Mouse (Mus musculus) embryonic fibroblast, embryonic 13.5 days (primary cell): ENCODE results near the gene Itpka.

Experiments
- CTCF ChIP-seq: IDR thresholded peaks from 2 replicates; pipeline ENCODE4 v1.5.1; 2011; ENCODE audit warnings: mild to moderate bottlenecking, control low read depth, low read length, moderate library complexity, borderline replicate concordance; ENCODE audit not compliant: insufficient read depth
- POLR2A ChIP-seq: IDR thresholded peaks from 2 replicates; pipeline ENCODE4 v1.6.1; 2011; ENCODE audit warnings: low read depth, mild to moderate bottlenecking, control low read depth, low read length, moderate library complexity

DNA sequence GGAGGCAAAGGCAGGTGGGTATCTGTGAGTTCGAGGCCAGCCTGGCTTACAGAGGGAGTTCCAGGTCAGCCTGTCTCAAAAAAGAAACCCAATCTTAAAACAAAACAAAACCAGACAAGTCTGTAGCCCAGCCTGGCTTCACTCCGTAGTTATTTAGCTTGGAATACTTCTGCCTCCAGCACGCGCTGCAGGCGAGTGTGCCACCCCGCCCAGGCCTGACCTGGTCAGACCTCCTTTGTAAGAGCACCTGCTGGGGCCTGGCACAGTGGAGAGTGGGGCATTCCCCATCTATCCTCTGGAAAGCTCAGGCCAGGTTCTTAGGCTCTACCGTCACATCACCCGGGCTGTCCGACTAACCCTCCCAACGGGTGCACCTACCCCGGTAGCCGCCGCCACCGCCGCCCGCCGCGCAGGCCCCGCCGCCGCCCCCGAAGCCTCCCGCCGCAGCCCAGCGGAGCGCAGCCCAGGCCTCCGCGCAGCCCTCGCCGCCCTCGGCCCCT lies 15.5 kb downstream of the Itpka start:
- TF ChIP-seq CTCF (no peak), POLR2A (no peak)
